Mouse (Mus musculus): ENCODE measurements around the gene Fbn1. TPM values are rescaled to one million over a fixed set of nuclear protein-coding genes. Genes with fewer than 3 reads are reported as not detected.
A peak's percentile ranks its signal among the peaks of the same experiment; 100 is the strongest.

The Fbn1 gene
- total and polyA plus RNA-seq, 2 experiments from 2014 or later, result 12.7 to 127 TPM

GRCm38 (mm10) chr2:125473228-125473627, 34.6 kb downstream of the Fbn1 start:
- no peak for ATAC-seq (ENCODE audit: insufficient read depth, low read depth)
- Histone ChIP-seq H3K27me3 (ENCODE audit: control insufficient read depth, insufficient read depth, low read length) (no peaks in the 10 kb centered on the region), H3K4me2 (ENCODE audit: low read depth, low read length) (no peak overlapping the region), H3K36me3 (replicated peaks; ENCODE audit: control insufficient read depth, insufficient read depth, low read length) (peaks cover 2% of the 10 kb centered on the region; the same call in 1 of the 2 replicates), H3K9ac (replicated peaks; ENCODE audit: low read depth, low read length) (no peak overlapping the region), H3K27ac (ENCODE audit: low read depth) (peak overlapping the region; percentile 19; the same call in 1 of the 2 replicates), H3K4me3 (ENCODE audit: low read depth, low read length) (no peak overlapping the region), H3K9me3 (replicated peaks; ENCODE audit: control insufficient read depth, low read length) (no peaks in the 10 kb centered on the region), H3K4me1 (ENCODE audit: control insufficient read depth, insufficient read depth) (peaks cover 22% of the 10 kb centered on the region; the same call in 1 of the 2 replicates)
- DNase-seq (ENCODE audit: low spot score), result no peak
- no peak for TF ChIP-seq EP300 (IDR thresholded peaks at IDR 0.05; ENCODE audit: low read depth)
- WGBS, result 8% methylated on average over 2 of the region's 2 CpGs

GRCm38 (mm10) chr2:125471721-125472120, 36.1 kb downstream of the Fbn1 start:
- H3K36me3 ChIP-seq (replicated peaks; ENCODE audit: control insufficient read depth, insufficient read depth, low read length), result peaks cover 12% of the 10 kb centered on the region; the same call in 1 of the 2 replicates
- H3K9me3 ChIP-seq (replicated peaks; ENCODE audit: control insufficient read depth, low read length), result no peaks in the 10 kb centered on the region
- peaks cover 22% of the 10 kb centered on the region; the same call in 1 of the 2 replicates for H3K4me1 ChIP-seq (ENCODE audit: control insufficient read depth, insufficient read depth)
- H3K27ac ChIP-seq (ENCODE audit: low read depth), result peak overlapping the region; percentile 80
- TF ChIP-seq CTCF (IDR thresholded peaks at IDR 0.05; ENCODE audit: low read depth) (no peak), EP300 (IDR thresholded peaks at IDR 0.05; ENCODE audit: low read depth) (no peak)
- DNase-seq (ENCODE audit: low spot score), result no peak
- H3K27me3 ChIP-seq (ENCODE audit: control insufficient read depth, insufficient read depth, low read length), result no peaks in the 10 kb centered on the region
- WGBS, result 41% methylated on average over 4 of the region's 4 CpGs
- H3K4me3 ChIP-seq (ENCODE audit: low read depth, low read length), result no peak overlapping the region
- no peak overlapping the region for H3K9ac ChIP-seq (replicated peaks; ENCODE audit: low read depth, low read length)
- ATAC-seq (ENCODE audit: insufficient read depth, low read depth), result no peak
- H3K4me2 ChIP-seq (ENCODE audit: low read depth, low read length), result no peak overlapping the region

- DNase-seq (ENCODE audit: low spot score) (peak; percentile 90), ATAC-seq (ENCODE audit: insufficient read depth, low read depth) (peak; percentile 78)
- Histone ChIP-seq H3K9me3 (replicated peaks; ENCODE audit: control insufficient read depth, low read length) (no peaks in the 10 kb centered on the region), H3K9ac (replicated peaks; ENCODE audit: low read depth, low read length) (no peak overlapping the region), H3K4me2 (ENCODE audit: low read depth, low read length) (no peak overlapping the region), H3K27ac (ENCODE audit: low read depth) (peak overlapping the region; percentile 80), H3K27me3 (ENCODE audit: control insufficient read depth, insufficient read depth, low read length) (no peaks in the 10 kb centered on the region), H3K36me3 (replicated peaks; ENCODE audit: control insufficient read depth, insufficient read depth, low read length) (peaks cover 18% of the 10 kb centered on the region; the same call in 1 of the 2 replicates), H3K4me3 (ENCODE audit: low read depth, low read length) (no peak overlapping the region), H3K4me1 (ENCODE audit: control insufficient read depth, insufficient read depth) (peaks cover 14% of the 10 kb centered on the region; the same call in 1 of the 2 replicates)
- TF ChIP-seq CTCF (IDR thresholded peaks at IDR 0.05; ENCODE audit: low read depth) (no peak), EP300 (IDR thresholded peaks at IDR 0.05; ENCODE audit: low read depth) (peak; percentile 73)
- WGBS, result 47% methylated on average over 8 of the region's 8 CpGs
Observed at GRCm38 (mm10) chr2:125470553-125471295, 37.1 kb downstream of the Fbn1 start.

GRCm38 (mm10) chr2:125464036-125464435, 43.8 kb downstream of the Fbn1 start:
- Histone ChIP-seq H3K9me3 (replicated peaks; ENCODE audit: control insufficient read depth, low read length) (no peaks in the 10 kb centered on the region), H3K4me2 (ENCODE audit: low read depth, low read length) (no peak overlapping the region), H3K27ac (ENCODE audit: low read depth) (peak overlapping the region; percentile 30; the same call in 1 of the 2 replicates), H3K27me3 (ENCODE audit: control insufficient read depth, insufficient read depth, low read length) (no peaks in the 10 kb centered on the region), H3K4me3 (ENCODE audit: low read depth, low read length) (no peak overlapping the region), H3K36me3 (replicated peaks; ENCODE audit: control insufficient read depth, insufficient read depth, low read length) (peaks cover 22% of the 10 kb centered on the region; the same call in 1 of the 2 replicates), H3K9ac (replicated peaks; ENCODE audit: low read depth, low read length) (no peak overlapping the region), H3K4me1 (ENCODE audit: control insufficient read depth, insufficient read depth) (no peaks in the 10 kb centered on the region)
- 55% methylated on average over 6 of the region's 6 CpGs for WGBS
- DNase-seq (ENCODE audit: low spot score) (no peak), ATAC-seq (ENCODE audit: insufficient read depth, low read depth) (no peak)
- no peak for TF ChIP-seq EP300 (IDR thresholded peaks at IDR 0.05; ENCODE audit: low read depth)
- TF ChIP-seq CTCF (IDR thresholded peaks at IDR 0.05; ENCODE audit: low read depth), result no peak

- no peaks in the 10 kb centered on the region for H3K9me3 ChIP-seq (replicated peaks; ENCODE audit: control insufficient read depth, low read length)
- no peaks in the 10 kb centered on the region for H3K4me1 ChIP-seq (ENCODE audit: control insufficient read depth, insufficient read depth)
- ATAC-seq (ENCODE audit: insufficient read depth, low read depth) (no peak), DNase-seq (ENCODE audit: low spot score) (no peak)
- no peak for TF ChIP-seq EP300 (IDR thresholded peaks at IDR 0.05; ENCODE audit: low read depth)
- TF ChIP-seq CTCF (IDR thresholded peaks at IDR 0.05; ENCODE audit: low read depth), result no peak
- 76% methylated on average over 3 of the region's 3 CpGs for WGBS
- H3K27me3 ChIP-seq (ENCODE audit: control insufficient read depth, insufficient read depth, low read length), result no peaks in the 10 kb centered on the region
- H3K4me2 ChIP-seq (ENCODE audit: low read depth, low read length), result no peak overlapping the region
- no peak overlapping the region for H3K9ac ChIP-seq (replicated peaks; ENCODE audit: low read depth, low read length)
- H3K4me3 ChIP-seq (ENCODE audit: low read depth, low read length), result no peak overlapping the region
- no peak overlapping the region for H3K27ac ChIP-seq (ENCODE audit: low read depth)
- H3K36me3 ChIP-seq (replicated peaks; ENCODE audit: control insufficient read depth, insufficient read depth, low read length), result 0 out of 2 replicates have a peak, but pooled peaks cover 4% of the 10 kb centered on the region
Observed at GRCm38 (mm10) chr2:125459087-125459486, 48.7 kb downstream of the Fbn1 start.
